Mouse (Mus musculus) bone marrow macrophage, adult 2 months (primary cell): ENCODE measurements around the gene Myo1d. TPM values are rescaled to one million over a fixed set of nuclear protein-coding genes. Genes with fewer than 3 reads are reported as not detected.

Experiments
- H3K27ac ChIP-seq: 2 replicates; pipeline ENCODE4 v1.5.1; 2012; ENCODE audit warnings: low read depth, low read length; ENCODE audit not compliant: insufficient read depth
- H3K4me1 ChIP-seq: 2 replicates; pipeline ENCODE4 v1.6.1; 2012; ENCODE audit warnings: low read length; ENCODE audit not compliant: control insufficient read depth, insufficient read depth
- H3K4me3 ChIP-seq: 2 replicates; pipeline ENCODE4 v1.5.1; 2012; ENCODE audit warnings: mild to moderate bottlenecking, low read length, moderate library complexity; ENCODE audit not compliant: insufficient read depth
- CTCF ChIP-seq: IDR thresholded peaks from 2 replicates; pipeline ENCODE4 v1.5.1; 2012; ENCODE audit warnings: low read depth, mild to moderate bottlenecking, low read length, moderate library complexity
- POLR2A ChIP-seq: IDR thresholded peaks from 2 replicates; pipeline ENCODE4 v1.6.1; 2012; ENCODE audit warnings: mild to moderate bottlenecking, low read depth, low read length, borderline replicate concordance
- polyA plus RNA-seq: library from polyadenylated mRNA; stranded (reverse); fragments of >200 nt; gene quantifications from 2 replicates; pipeline ENCODE4 v1.2.4, GENCODE M21; 2012; ENCODE audit not compliant: missing spikeins, insufficient read depth, insufficient read length

Gene Myo1d
- polyA plus RNA-seq, 1 experiment = 0.75 TPM

DNA sequence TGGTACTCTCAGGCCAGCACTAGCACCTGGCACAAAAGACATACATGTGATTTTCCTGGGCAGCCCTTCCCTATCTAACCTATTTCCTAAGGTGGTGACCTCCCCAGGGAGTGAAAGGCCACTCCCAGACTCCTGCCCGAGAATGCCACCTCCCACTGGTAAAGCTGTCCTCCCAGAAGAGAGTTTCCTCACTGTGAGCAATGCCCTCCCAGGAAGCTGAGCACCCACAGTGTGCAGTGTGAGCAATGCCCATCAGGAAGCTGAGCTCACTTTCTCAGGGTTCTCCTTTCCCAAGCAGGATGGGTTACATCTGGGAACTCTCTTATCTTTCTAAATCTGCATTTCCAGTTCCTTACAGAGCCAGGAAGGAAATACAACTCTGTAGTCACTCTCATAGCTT lies 246.9 kb downstream of the Myo1d start:
- TF ChIP-seq CTCF = no peak
- Histone ChIP-seq H3K4me3 (no peak overlapping the region), H3K27ac (0 out of 2 replicates have a peak overlapping the region, but pooled peaks have one; percentile 1), H3K4me1 (peaks cover 15% of the 10 kb centered on the region)

DNA sequence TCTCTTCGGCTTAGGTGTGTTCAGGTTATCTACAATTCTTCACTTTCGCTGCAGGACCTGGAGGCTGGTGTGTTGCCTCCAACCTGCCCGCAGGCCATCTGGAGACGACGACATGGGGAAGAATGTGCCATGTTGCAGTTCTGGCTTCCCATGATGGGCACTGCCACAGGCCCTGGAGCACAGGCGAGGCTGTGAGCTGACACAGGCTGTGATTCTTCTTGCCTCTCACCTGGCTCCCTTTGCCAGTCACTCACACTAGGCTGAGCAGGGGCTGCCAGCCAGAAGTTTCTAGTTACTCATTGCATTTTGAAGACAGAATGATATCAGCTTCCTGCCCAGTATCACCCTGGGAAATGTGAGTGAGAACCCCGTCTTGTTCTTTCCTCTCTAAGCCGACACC lies 250.7 kb downstream of the Myo1d start:
- no peak for TF ChIP-seq CTCF
- TF ChIP-seq POLR2A = no peak
- Histone ChIP-seq H3K4me1 (peaks cover 18% of the 10 kb centered on the region), H3K27ac (no peak overlapping the region), H3K4me3 (no peak overlapping the region)

DNA sequence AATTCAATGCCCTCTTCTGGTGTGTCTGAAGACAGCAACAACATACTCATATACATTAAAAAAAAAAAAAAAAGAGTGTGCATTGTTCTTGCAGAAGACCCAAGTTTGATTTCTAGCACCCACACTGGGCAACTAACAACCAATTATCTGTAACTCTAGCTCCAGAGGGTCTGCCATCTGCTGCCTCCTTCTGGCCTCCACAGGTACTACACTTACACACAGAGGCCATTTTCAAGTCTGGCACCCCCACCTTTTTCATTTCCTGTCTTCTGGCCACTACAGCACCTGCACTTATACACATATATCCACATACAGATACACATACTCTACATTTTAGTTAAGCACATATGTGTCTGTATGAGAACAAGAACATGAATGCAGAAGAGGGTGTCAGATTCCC lies 252.1 kb downstream of the Myo1d start:
- H3K4me1 ChIP-seq = peaks cover 22% of the 10 kb centered on the region
- no peak overlapping the region for H3K27ac ChIP-seq
- no peak for TF ChIP-seq POLR2A
- no peak for TF ChIP-seq CTCF
- no peak overlapping the region for H3K4me3 ChIP-seq

DNA sequence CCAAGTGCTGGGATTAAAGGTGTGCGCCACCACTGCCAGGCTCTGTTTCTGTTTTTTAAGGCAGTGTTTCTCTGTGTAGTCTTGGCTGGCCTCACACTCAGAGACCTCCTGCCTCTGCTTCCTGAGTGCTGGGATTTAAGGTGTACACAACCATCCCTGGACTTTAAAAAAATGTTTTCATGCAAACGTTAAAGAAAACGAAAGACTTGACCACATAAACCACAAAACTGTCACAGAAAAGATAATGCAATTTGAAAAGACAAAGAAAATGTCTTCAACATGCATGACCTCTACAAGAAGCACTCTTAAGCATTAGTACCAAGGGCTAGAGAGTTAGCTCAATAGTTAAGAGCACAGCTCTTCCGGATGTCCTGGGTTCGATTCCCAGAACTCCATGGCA lies 255.6 kb downstream of the Myo1d start:
- H3K4me3 ChIP-seq = no peak overlapping the region
- no peak overlapping the region for H3K27ac ChIP-seq
- H3K4me1 ChIP-seq = peaks cover 30% of the 10 kb centered on the region
- TF ChIP-seq POLR2A (no peak), CTCF (no peak)

DNA sequence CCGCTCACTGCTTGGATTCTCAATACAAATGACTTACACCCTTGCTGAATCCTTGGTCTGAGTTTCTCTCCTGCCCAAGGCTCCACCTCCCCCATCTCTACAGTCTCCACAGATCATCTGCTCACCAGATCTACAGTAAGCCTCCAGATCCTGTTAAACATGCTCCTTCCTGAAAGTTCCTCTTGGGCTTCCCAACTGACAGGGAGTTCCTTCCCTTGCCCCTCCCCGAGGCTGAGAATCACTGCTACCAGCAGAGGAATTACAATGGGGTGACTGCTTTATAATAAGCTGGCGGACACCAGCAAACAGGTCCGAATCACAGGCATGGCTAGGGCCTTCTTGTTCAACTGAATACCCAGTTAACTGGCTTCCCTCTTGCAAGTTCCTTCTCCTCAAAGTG lies 256.4 kb downstream of the Myo1d start:
- Histone ChIP-seq H3K4me3 (no peak overlapping the region), H3K4me1 (peaks cover 30% of the 10 kb centered on the region), H3K27ac (peak overlapping the region; percentile 79)
- TF ChIP-seq CTCF = no peak
- no peak for TF ChIP-seq POLR2A

DNA sequence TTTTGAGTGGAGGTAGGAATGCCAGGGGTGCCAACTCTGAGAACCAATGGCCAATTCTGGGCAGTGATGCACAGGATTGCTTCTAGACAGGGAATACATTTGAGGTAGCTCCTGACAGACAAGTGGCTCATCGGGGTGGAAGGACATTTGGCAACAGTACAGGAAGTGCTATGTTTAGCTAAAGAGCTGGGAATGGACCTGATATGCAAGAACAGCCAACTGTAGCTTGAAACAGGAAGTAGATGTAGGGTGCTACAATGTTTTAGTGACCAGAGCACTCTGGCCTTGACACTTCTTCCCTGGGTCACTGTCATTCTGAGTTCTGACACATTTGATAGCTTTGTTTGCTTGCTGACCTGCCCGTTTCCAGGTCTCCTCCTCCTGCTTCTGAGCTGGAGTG lies 257.0 kb downstream of the Myo1d start:
- peak overlapping the region; percentile 79 for H3K27ac ChIP-seq
- no peak overlapping the region for H3K4me3 ChIP-seq
- TF ChIP-seq POLR2A (no peak), CTCF (no peak)
- H3K4me1 ChIP-seq = peaks cover 30% of the 10 kb centered on the region

DNA sequence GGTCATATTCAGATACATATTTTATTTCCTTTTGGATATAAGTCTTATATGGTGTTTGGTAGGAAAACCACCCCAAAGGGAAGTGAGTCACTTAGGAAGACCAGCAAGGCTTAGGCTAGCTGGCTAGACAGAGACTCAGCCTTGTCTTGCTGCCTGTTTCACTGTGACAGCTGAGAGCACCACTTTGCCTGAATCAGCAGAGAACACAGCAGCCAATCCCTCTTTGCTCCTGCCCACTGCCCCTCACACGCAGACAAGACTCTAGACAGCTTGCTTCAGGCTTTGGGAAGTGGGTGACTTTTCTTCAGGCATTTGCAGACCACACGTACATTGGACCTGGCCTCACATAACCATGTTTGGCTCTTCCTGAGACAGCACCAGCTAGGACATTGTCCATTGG lies 258.7 kb downstream of the Myo1d start:
- Histone ChIP-seq H3K4me3 (no peak overlapping the region), H3K4me1 (peaks cover 30% of the 10 kb centered on the region), H3K27ac (no peak overlapping the region)
- TF ChIP-seq POLR2A (no peak), CTCF (no peak)

DNA sequence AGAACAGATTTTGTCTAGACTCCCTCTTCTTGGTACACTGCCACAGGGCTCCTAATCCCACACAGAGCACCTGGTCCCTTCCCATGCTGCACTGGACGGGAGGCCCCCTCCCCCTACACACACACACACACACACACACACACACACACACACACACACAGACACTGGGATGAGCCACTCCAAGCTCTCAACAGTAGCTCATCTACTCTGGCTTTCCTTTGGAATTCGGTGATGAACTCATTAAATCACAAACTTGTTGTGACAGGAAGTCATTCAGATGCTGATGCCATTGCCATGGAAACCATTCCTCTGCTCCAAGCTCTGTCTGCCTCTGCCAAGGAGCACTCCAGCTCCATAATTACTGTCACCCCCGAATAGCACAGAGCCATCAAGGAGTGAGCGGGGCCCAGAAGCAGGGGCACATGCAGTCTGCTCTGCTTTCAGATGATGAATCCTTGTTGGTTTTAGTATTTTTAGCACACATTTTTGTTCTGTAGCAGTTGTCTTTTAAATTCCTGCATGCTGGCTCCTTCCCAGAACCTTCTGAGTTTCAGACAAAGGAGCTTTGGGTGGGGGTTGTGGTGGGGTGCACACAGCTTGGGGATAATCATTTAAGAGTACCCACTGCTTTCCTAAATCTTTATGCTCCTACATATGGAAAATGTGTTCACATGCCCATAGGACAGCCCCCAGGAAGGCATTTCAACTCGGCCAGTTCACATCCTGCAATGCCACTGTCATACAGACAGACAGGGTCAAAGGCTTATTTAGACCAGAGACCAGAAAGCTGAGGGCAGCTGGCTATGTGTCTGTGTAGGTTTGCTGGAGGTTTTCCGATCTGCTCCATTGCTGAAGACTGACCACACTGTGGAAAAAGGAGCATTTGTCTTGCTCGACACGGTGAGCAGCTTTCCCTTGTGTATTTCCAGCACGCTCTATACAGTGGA lies 261.1 kb downstream of the Myo1d start:
- no peak overlapping the region for H3K27ac ChIP-seq
- H3K4me3 ChIP-seq = no peak overlapping the region
- peaks cover 24% of the 10 kb centered on the region for H3K4me1 ChIP-seq
- TF ChIP-seq POLR2A = no peak
- no peak for TF ChIP-seq CTCF

DNA sequence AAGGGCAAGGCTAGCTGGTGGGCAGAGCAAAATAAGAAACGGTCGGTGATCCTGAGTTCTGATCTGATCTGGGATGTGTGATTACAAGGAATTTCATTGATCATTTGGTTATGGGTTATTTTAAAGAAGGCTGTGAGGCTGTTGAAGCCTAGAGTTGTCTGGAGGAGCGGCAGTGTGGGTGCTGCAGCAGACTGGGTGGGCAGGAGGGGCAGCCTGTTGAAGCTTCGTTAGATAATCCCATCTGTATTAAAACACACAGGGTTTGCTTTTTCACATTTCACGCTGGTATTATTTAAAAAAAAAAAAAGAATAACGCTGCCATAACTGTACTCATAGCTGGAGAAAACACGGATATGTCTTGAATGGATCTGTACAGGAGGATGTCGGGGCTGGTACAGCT lies 263.9 kb downstream of the Myo1d start:
- Histone ChIP-seq H3K4me1 (peaks cover 2% of the 10 kb centered on the region; the same call in 1 of the 2 replicates), H3K27ac (no peak overlapping the region), H3K4me3 (no peak overlapping the region)
- TF ChIP-seq POLR2A = no peak
- TF ChIP-seq CTCF = no peak

DNA sequence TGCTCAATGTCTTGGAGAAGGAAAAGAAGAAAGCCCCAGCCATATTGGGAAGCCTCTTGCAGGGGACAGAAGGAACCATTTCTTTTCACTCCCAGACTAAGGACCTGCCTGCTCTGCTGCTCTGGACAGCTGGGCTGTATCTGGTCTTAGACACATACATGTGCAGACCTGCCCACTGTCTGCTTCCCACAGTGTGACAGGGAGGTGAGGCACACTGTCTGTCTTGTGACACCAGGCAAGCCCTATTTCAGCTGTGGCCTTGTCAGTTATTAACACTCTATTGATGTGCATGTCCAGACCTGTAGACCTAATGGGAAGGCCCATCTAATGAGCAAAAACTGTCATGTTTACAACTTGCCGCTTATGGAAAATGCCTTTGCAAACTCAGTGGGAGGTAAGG lies 264.5 kb downstream of the Myo1d start:
- H3K27ac ChIP-seq = no peak overlapping the region
- no peak overlapping the region for H3K4me3 ChIP-seq
- TF ChIP-seq CTCF (no peak), POLR2A (no peak)
- no peaks in the 10 kb centered on the region for H3K4me1 ChIP-seq

DNA sequence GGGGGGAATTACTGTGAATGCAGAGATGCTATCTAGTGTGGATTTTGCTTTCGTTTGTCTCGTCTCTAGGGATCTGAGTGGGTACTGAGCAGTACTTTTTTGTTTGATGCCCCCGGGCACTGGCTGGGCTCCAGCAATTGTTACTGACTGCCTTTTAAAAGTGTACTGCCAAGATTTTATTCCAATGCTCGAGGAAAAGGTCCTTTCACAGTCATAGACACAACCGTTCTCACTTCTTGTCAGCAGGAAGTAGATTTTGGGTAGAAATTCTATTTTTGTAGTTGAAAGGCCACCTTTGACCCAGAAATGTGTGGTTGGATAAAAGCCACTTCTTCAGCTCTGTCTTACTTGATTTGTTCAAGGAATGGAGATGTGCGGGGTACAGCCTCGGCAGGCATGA lies 266.0 kb downstream of the Myo1d start:
- no peak overlapping the region for H3K27ac ChIP-seq
- H3K4me3 ChIP-seq = no peak overlapping the region
- TF ChIP-seq CTCF = no peak
- peaks cover 6% of the 10 kb centered on the region; the same call in 1 of the 2 replicates for H3K4me1 ChIP-seq
